Mouse (Mus musculus): ENCODE data around the gene Spata31d1a. TPM values are rescaled to one million over a fixed set of nuclear protein-coding genes. Genes with fewer than 3 reads are reported as not detected.

The Spata31d1a gene
- polyA plus RNA-seq, 1 experiment = not detected

- peaks cover 2% of the 10 kb centered on the region; the same call in 1 of the 2 replicates for H3K4me1 ChIP-seq (ENCODE audit: control insufficient read depth, insufficient read depth, low read length)
- 75% methylated on average over 3 of the region's 3 CpGs for WGBS
- TF ChIP-seq POLR2A (IDR thresholded peaks at IDR 0.05; ENCODE audit: borderline replicate concordance, control insufficient read depth, low read depth, low read length) (no peak), CTCF (IDR thresholded peaks at IDR 0.05; ENCODE audit: control insufficient read depth, insufficient read depth, low read length) (no peak)
Measured at GRCm38 (mm10) chr13:59694008-59694407, 16.1 kb downstream of the Spata31d1a start, which contains the start of gene 4921517D22Rik. Gene 4921517D22Rik, minus strand, starts transcription at chr13:59694108.

GRCm38 (mm10) chr13:59691478-59691877, 18.7 kb downstream of the Spata31d1a start:
- Histone ChIP-seq H3K4me1 (ENCODE audit: control insufficient read depth, insufficient read depth, low read length) (no peaks in the 10 kb centered on the region), H3K4me3 (replicated peaks; ENCODE audit: control insufficient read depth, low read depth, low read length) (no peak overlapping the region), H3K27ac (ENCODE audit: control insufficient read depth, insufficient read depth, low read depth, low read length, poor library complexity) (no peak overlapping the region)
- TF ChIP-seq CTCF (IDR thresholded peaks at IDR 0.05; ENCODE audit: control insufficient read depth, insufficient read depth, low read length) (no peak), POLR2A (IDR thresholded peaks at IDR 0.05; ENCODE audit: borderline replicate concordance, control insufficient read depth, low read depth, low read length) (no peak)
- WGBS = 86% methylated on average over 10 of the region's 10 CpGs

More at GRCm38 (mm10) chr13:59694008-59694407, 16.1 kb downstream of the Spata31d1a start, which contains the start of gene 4921517D22Rik:
- no peak within 1 kb of the TSS for H3K4me3 ChIP-seq (replicated peaks; ENCODE audit: control insufficient read depth, low read depth, low read length)
- no peak within 1 kb of the TSS for H3K27ac ChIP-seq (ENCODE audit: control insufficient read depth, insufficient read depth, low read depth, low read length, poor library complexity)

GRCm38 (mm10) chr13:59690576-59690975, 19.6 kb downstream of the Spata31d1a start:
- H3K27ac ChIP-seq (ENCODE audit: control insufficient read depth, insufficient read depth, low read depth, low read length, poor library complexity) = no peak overlapping the region
- no peak for TF ChIP-seq CTCF (IDR thresholded peaks at IDR 0.05; ENCODE audit: control insufficient read depth, insufficient read depth, low read length)
- no peak for TF ChIP-seq POLR2A (IDR thresholded peaks at IDR 0.05; ENCODE audit: borderline replicate concordance, control insufficient read depth, low read depth, low read length)
- H3K4me3 ChIP-seq (replicated peaks; ENCODE audit: control insufficient read depth, low read depth, low read length) = no peak overlapping the region
- 83% methylated on average over 7 of the region's 7 CpGs for WGBS
- no peaks in the 10 kb centered on the region for H3K4me1 ChIP-seq (ENCODE audit: control insufficient read depth, insufficient read depth, low read length)

- H3K4me1 ChIP-seq (ENCODE audit: control insufficient read depth, insufficient read depth, low read length) = no peaks in the 10 kb centered on the region; the same call in 1 of the 2 replicates
- TF ChIP-seq POLR2A (IDR thresholded peaks at IDR 0.05; ENCODE audit: borderline replicate concordance, control insufficient read depth, low read depth, low read length) = no peak
- no peak for TF ChIP-seq CTCF (IDR thresholded peaks at IDR 0.05; ENCODE audit: control insufficient read depth, insufficient read depth, low read length)
- H3K27ac ChIP-seq (ENCODE audit: control insufficient read depth, insufficient read depth, low read depth, low read length, poor library complexity) = no peak overlapping the region
- 57% methylated on average over 3 of the region's 3 CpGs for WGBS
- no peak overlapping the region for H3K4me3 ChIP-seq (replicated peaks; ENCODE audit: control insufficient read depth, low read depth, low read length)
Measured at GRCm38 (mm10) chr13:59689843-59690242, 20.3 kb downstream of the Spata31d1a start.

- Histone ChIP-seq H3K4me1 (ENCODE audit: control insufficient read depth, insufficient read depth, low read length) (no peaks in the 10 kb centered on the region; the same call in 1 of the 2 replicates), H3K4me3 (replicated peaks; ENCODE audit: control insufficient read depth, low read depth, low read length) (no peak overlapping the region), H3K27ac (ENCODE audit: control insufficient read depth, insufficient read depth, low read depth, low read length, poor library complexity) (no peak overlapping the region)
- 62% methylated on average over 9 of the region's 9 CpGs for WGBS
- no peak for TF ChIP-seq POLR2A (IDR thresholded peaks at IDR 0.05; ENCODE audit: borderline replicate concordance, control insufficient read depth, low read depth, low read length)
- no peak for TF ChIP-seq CTCF (IDR thresholded peaks at IDR 0.05; ENCODE audit: control insufficient read depth, insufficient read depth, low read length)
Measured at GRCm38 (mm10) chr13:59689313-59689712, 20.8 kb downstream of the Spata31d1a start.

GRCm38 (mm10) chr13:59688338-59688770, 21.8 kb downstream of the Spata31d1a start:
- TF ChIP-seq CTCF (IDR thresholded peaks at IDR 0.05; ENCODE audit: control insufficient read depth, insufficient read depth, low read length) = no peak
- no peak for TF ChIP-seq POLR2A (IDR thresholded peaks at IDR 0.05; ENCODE audit: borderline replicate concordance, control insufficient read depth, low read depth, low read length)
- Histone ChIP-seq H3K4me1 (ENCODE audit: control insufficient read depth, insufficient read depth, low read length) (no peaks in the 10 kb centered on the region; the same call in 1 of the 2 replicates), H3K27ac (ENCODE audit: control insufficient read depth, insufficient read depth, low read depth, low read length, poor library complexity) (no peak overlapping the region; the same call in 1 of the 2 replicates), H3K4me3 (replicated peaks; ENCODE audit: control insufficient read depth, low read depth, low read length) (no peak overlapping the region)
- WGBS = 75% methylated on average over 13 of the region's 13 CpGs

GRCm38 (mm10) chr13:59685236-59685635, 24.9 kb downstream of the Spata31d1a start:
- no peak overlapping the region for H3K27ac ChIP-seq (ENCODE audit: control insufficient read depth, insufficient read depth, low read depth, low read length, poor library complexity)
- TF ChIP-seq CTCF (IDR thresholded peaks at IDR 0.05; ENCODE audit: control insufficient read depth, insufficient read depth, low read length) = no peak
- TF ChIP-seq POLR2A (IDR thresholded peaks at IDR 0.05; ENCODE audit: borderline replicate concordance, control insufficient read depth, low read depth, low read length) = no peak
- 81% methylated on average over 3 of the region's 3 CpGs for WGBS
- H3K4me1 ChIP-seq (ENCODE audit: control insufficient read depth, insufficient read depth, low read length) = peaks cover 1% of the 10 kb centered on the region; the same call in 1 of the 2 replicates
- H3K4me3 ChIP-seq (replicated peaks; ENCODE audit: control insufficient read depth, low read depth, low read length) = no peak overlapping the region

- 29% methylated on average over 7 of the region's 7 CpGs for WGBS
- Histone ChIP-seq H3K4me1 (ENCODE audit: control insufficient read depth, insufficient read depth, low read length) (peaks cover 1% of the 10 kb centered on the region; the same call in 1 of the 2 replicates), H3K4me3 (replicated peaks; ENCODE audit: control insufficient read depth, low read depth, low read length) (no peak overlapping the region), H3K27ac (ENCODE audit: control insufficient read depth, insufficient read depth, low read depth, low read length, poor library complexity) (no peak overlapping the region; the same call in 1 of the 2 replicates)
- no peak for TF ChIP-seq CTCF (IDR thresholded peaks at IDR 0.05; ENCODE audit: control insufficient read depth, insufficient read depth, low read length)
- no peak for TF ChIP-seq POLR2A (IDR thresholded peaks at IDR 0.05; ENCODE audit: borderline replicate concordance, control insufficient read depth, low read depth, low read length)
Measured at GRCm38 (mm10) chr13:59682629-59683028, 27.5 kb downstream of the Spata31d1a start.

All from bone marrow, adult 2 months (tissue).